Mouse (Mus musculus) layer of hippocampus, postnatal 10 days (tissue): Measurements from ENCODE around the gene Fam214a. TPM values are rescaled to one million over a fixed set of nuclear protein-coding genes. Genes with fewer than 3 reads are reported as not detected.

Experiments
- DNase-seq, 2 experiments: peaks; one replicate each; pipeline ENCODE4 v3.0.0; 2021; ENCODE audit warnings: low spot score in 2 of 2
- long read RNA-seq: library from polyadenylated mRNA; stranded (forward); transcript quantifications from one replicate; pipeline ENCODE4 v2.0.0, GENCODE M21; 2023
- total RNA-seq, 2 experiments: library from RNA; stranded (reverse); gene quantifications; 2 replicates each; pipeline ENCODE4 v1.2.3; 2021

The Fam214a gene
- total RNA-seq: 10 to 100 TPM; 34.2 to 37.9 TPM
- long read RNA-seq, full-length matches to known transcripts: 7 of 12 reads
- long read RNA-seq, partial matches to known transcripts: 3 of 12 reads
- long read RNA-seq, other reads (novel, unspliced or antisense): 2 of 12 reads

DNA sequence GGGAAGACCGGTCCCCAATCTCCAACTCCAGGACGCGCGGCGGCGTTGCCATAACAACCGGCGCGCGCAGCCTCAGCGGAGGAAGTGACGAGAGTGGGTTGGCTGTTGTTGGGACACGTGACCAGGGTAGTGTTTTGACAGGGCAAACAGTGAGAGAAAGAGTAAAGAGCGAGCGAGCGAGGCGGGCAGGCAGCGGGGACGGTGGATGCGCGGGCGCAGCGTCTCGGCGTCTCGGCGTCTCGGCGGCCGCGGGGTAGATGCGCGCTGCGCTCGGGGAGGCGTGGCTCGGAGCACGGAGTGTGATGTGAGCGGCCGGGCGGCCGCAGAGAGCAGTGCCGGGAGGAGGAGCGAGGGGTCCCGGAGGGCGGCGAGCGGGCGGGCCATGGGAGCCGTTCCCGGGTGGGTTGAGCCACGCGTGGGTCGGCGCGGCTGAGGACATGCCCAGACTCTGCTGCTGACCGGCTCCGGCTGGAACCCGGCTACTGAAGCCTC, at the start of gene Fam214a:
Gene Fam214a, plus strand, starts transcription at position 129 of the 492 bp plus-strand sequence.
- peak; percentile 90 to 93 for DNase-seq

DNA sequence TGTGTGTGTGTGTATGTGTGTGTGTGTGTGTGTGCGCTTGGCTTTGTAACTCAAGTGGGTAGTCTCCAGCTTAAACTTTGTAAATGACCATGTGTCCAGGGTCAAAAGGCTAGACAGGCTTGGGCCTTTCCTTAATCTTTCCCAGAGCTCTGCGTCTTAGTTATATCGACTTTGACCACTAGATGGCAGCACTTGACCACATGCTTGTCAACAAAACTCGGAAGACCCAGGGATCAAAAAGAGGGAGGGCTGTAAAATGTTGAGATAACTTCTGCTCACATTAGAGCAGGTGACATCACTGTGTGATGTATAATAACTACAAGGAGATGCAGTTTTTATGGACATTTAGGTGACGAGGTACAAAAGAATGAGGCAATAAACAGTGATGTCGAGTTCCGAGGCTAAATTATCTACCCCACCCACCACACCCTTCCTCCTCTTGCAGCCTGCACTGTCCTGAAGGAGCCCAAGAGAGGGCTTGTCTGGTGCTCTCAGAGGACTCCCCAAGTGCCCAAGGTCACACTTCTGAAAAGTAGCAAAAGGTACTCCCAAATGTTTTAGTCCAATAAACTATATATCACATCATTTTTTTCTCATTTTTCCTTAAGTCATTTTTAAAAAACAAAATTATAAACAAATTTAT, 47.7 kb upstream of the Fam214a start:
- peak; percentile 77 to 79 for DNase-seq

DNA sequence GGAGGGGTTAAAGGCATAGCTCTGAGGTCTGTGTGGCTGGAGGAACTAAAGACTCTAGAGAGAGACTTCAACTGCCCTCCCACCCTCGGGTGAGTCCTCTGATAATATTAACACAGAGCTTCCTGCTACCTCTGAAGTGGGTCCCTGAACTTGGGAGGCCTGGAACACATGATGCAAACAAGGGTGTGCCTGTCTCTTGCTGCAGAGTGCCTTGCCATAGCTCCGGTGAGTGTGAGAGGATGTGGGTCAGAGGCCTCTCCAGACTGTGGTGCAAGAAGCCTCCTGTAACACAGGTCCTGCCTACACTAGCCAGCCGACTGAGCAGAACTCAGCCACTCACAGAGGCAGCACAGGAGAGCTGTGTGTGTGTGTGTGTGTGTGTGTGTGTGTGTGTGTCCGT, 45.7 kb upstream of the Fam214a start:
- no peak for DNase-seq

DNA sequence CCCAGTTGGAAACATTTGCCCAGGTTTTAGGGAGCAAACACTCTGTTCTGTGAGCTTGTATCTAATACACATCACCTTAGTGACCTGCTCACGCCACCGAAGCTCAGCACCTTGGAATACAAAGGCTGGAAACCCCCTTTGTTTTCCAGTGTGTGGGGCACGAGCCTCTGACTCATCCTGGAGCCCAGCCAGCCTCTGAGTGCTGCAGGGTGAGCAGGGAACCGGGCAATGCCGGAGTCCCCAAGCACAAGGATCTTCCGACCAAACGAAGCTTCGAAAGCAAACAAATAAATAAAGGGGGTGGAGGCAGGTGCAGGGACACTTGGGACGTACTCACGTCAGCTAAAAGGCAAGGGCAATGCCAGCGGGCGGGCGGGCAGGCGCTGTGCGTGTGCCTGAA, 43.4 kb upstream of the Fam214a start:
- no peak for DNase-seq

DNA sequence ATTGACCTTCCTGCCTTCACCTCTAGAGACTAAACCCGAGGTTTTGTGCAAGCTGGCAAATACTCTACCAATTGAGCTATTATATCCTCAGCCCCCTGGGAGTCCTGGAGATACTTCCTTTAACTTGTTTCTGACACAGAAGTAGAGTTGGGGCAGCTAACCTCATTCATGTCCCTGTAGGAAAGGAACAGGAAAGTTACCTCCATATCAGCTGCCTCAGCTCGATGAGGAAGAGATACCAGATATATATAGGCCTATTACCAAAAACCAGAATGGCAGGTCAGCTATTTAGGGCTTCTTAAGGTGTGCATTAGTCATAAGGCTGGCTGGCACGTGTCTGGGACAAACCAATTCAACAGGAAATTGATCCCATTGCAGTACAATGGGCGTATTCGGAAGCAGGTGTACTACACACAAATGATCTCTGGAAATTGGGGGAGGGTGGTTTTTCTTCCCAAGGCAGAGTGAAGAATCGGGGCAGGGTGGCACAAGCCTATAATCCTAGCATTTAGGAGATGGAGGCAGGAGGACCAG, 42.4 kb upstream of the Fam214a start:
- DNase-seq: no peak

DNA sequence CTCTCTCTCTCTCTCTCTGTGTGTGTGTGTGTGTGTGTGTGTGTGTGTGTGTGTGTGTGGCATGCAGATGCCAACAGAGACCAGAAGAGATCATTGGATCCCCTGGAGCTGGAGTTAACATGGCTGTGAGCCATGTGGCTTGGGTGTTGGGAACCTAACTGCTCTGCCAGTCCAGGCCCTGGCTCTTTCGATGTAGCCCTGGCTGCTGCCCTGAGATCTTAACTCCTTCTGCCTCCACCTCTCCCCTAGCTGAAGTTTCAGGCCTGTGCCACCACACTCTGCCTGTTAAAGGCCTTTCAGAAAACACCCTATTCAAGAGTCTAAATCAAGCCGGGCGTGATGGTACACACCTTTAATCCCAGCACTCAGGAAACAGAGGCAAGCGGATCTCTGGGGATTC, 41.3 kb upstream of the Fam214a start:
- DNase-seq: no peak

DNA sequence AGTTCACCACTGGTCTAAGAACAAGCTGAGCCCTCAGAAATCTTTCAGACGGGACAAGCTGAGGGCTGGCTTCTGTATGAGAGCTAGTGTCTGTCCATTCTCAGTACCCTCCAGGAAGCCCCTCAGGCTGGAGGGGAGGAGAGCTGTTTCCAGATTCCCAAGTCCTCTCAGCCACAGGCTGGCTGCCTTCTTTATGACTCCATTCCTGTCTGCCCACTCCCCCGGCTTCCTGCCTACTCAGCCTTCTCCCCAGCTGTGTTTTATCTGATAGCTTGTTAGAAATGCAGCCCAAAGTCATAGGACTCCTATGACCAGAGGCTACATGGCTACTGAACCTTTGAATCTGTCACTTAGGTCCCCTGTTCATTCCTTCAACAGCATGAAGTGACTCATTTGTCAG, 40.8 kb upstream of the Fam214a start:
- DNase-seq: no peak

DNA sequence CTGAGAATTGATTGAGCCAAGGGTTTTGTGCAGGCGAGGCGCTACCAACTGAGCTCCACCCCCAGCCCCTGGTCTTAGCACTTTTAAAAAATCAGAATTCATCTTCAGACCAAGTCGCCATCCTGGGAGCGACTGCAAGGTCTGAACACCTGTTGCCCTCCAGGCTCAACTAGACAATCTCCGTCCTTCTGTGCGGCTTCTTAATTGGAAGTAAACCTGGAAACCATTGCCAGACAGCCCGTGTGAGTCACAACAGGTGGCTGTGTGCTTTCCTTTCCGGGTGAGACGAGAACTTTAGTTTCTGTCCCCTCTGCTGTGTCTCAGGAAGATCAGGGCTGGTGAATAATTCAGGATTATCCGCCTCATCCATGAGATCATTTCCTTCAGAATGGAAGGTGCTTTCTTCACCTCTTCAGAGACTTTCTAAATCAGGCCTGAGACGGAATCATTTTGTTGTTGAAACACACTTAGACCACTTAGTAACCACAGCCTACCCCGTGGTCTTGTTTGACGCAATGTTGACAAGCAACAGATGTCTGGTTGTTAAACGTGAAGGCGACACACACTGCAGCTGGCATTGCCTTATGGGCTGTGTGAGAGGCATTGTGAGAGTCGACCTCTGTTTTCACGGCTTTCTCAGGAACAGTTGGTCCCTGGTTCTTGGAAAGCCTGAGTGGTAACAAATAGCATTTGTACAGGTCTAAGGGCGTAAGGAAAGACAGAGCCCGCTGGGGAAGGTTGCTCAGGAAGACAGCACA, 39.9 kb upstream of the Fam214a start:
- DNase-seq: no peak

DNA sequence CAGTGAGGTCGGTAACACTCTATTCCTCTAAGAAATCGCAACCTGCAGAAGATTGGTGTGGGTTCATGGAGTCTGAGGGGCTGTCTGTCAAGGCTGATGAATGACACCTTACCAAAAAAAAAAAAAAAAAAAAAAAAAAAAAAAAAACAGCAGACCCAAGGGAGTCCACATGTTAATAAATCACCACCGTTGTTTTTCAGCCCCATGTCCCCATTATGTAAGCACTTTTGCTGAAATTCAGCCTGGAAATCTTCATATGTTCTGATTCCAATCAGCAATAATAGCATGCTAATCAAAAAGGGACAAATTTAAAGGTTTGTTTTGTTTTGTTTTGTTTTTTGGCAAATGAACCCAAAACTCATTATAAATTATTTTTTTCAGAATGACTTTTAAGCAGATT, 37.1 kb upstream of the Fam214a start:
- no peak for DNase-seq

DNA sequence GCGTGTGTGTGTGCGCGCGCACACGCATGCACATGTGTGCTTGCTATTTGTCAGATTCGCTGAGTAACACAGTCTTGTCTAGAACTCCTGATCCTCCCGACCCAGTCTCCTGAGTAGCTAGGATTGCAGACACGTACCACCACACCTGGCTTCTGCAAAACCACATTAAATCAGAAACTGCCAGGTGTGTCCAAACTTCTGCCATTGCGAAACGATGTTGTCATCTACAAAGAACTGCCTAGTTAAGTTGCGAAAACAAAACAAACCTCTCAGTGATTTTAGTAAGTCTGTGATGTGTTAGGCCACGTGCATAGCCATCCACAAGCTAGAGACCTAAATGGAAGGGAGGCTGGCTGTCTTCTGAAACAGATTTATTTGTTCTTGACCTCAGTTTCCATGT, 32.2 kb upstream of the Fam214a start:
- DNase-seq: no peak

DNA sequence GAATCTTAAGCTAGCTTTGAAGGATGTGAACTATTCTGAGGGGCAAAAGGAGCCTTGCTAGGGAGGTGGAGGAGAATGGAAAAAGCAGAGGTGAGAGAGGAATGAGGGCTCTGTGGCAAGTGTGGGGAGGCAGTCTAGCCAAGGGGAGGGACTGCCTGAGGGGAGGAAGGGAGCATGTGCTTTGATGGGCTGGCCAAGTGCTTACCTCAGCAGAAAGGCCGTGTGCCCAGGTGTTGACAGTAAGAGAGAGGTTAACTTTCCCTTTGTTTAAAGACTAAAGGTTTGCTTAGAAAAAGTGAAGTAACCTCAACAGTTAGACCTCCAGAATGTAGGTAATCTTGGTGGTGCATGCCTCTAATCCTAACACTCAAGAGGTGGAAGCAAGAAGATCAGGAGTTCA, 31.3 kb upstream of the Fam214a start:
- DNase-seq: no peak

DNA sequence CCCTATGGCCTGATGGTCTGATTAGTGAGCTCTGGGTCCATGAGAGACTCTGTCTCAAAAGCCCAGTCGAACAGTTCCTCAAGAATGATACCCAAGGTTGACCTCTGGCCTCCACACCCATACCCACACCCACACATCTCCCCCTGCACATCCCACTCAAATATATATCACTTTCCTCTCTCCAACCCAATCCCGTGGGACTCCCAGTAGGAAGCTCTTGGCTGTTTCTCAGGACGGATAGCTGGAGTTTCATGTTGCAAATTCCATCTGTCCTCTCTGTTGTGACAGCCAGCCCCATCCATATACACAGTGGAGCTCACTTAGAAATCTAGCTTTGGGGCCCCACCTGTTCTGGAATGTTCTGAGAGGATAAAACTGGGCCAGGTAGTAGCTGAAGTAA, 29.8 kb upstream of the Fam214a start:
- no peak for DNase-seq

DNA sequence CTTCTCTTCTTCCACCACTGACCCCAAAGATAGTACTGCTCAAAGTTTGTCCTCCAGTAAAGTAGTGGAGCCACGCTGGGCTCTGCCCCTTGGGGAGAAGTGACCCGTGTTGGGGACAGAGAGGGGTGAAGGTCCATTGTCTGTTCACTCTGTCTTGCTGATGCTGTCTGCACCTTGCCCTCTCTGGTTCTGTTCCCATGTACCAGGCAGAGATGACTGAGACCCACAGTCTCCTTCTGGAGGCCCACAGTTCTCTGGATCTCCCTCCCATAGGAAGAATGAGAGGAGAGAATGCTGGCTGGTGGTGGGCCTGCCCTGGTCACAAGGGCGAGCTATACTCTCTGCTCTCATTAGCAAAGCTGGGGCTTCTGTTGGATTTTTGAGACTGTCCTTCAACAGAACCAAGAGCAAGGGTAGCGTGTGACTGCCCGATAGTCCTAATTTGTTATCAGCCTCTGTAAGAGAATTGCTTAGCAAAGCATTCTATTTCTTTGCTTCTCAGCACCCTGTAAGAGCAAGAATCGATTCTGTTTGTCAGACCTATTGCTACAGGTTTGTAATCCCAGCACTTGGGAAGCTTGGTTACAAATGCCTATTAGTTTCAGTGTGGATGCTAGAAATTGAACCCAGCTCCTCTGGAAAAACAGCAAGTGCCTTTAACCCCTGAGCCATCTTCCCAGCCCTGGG, 29.2 kb upstream of the Fam214a start:
- no peak for DNase-seq

DNA sequence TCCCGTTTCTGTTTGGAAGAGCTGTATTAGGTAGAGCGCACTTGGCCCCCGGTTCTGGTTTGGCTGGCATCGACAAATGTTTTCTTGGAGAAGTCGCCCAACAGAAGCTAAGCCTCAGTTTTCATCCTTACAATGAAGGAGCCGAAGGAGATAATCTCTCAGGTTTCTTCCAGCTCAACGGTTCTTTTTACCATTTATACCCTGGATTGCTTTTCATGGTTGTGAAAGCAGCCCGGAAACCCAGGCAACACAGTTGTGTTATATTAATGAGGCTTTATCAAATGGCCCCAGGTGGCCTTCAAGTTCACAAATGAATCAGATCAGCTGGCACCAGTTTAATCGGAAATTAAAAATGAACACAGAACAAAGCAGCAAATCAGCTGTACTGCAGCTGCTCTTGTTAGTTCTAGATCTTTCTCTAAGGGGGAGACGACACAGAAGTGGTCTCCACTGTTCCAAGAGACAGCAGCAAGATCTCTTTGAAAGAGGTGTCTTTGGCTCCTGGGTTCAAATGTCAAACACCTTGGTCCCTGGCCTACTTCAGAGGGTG, 27.4 kb upstream of the Fam214a start:
- no peak for DNase-seq

DNA sequence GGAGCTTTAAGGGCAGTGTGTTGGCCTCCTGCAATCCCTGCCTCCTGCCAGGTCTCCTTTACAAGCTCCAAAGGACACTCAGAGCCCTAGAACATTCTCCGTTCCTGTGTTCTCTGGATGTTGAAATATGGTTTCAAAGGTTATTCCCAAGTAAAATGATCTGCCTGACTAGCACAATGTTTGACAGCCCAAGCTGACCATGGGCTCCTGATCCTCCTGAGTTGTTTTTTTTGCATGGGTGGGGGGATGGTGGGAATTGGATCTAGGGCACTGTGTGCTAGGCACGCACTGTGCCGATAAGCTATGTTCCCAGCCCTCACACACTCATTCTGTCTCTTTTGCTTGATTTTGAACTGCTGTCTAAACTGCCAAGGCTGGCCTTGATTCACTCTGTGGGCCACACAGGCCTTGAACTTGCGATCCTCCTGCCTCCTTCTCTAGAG, 22.7 kb upstream of the Fam214a start:
- no peak for DNase-seq

DNA sequence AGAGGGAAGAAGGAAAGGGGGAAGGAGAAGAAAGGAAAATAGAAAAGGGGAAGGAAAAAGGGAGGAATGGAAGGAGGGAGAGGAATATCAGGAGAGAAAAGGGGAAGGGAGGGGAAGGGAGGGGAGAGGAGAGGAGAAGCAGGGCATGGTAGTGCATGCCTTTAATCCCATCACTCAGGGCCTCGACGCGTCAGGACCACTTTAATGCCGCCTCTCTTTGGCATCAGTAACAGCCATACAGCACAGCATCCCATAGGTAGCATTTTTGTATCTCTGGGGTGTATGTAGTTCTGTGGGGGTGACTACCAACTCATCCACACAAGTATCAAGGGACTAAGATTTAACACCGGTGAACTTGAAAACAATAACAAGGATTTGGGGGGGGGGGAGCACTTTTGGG, 22.0 kb upstream of the Fam214a start:
- DNase-seq: no peak

DNA sequence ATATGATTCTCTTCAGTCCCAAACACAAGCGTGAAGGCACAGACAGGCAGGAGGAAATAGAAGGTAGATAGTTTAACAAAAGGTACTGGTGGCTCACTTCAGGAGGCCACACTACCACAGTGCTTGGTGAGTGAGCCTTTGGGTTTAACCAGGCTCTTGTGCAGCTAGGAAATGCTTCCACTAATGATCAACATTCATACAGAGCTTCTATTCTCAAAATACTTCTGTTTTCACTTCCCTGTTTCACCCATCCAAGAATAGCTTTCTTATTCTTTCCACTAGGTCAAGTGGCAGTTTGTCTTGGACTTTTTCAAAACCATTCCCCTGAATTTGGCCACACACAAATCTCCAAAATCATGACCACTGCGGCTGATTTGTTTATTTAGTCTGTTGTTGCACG, 17.4 kb upstream of the Fam214a start:
- DNase-seq: no peak

DNA sequence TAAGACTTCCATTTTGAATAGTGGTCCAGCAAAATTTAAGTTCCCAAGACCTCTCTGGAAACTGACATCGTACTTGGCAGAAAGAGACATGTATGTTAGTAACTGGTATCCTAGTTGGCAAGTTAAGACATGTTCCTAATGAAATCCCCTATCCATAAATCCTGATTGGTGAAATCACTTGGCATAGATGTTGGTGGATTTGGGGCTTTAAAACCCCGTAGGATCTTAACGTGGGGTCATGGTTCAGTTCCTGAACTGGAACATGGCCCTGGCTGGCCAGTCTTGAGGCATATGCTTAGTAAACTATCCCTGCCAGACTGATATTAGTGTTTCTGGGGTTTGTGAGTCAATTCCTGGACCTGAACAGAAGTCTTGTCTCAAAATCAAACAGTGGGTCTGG, 14.9 kb upstream of the Fam214a start:
- no peak for DNase-seq

DNA sequence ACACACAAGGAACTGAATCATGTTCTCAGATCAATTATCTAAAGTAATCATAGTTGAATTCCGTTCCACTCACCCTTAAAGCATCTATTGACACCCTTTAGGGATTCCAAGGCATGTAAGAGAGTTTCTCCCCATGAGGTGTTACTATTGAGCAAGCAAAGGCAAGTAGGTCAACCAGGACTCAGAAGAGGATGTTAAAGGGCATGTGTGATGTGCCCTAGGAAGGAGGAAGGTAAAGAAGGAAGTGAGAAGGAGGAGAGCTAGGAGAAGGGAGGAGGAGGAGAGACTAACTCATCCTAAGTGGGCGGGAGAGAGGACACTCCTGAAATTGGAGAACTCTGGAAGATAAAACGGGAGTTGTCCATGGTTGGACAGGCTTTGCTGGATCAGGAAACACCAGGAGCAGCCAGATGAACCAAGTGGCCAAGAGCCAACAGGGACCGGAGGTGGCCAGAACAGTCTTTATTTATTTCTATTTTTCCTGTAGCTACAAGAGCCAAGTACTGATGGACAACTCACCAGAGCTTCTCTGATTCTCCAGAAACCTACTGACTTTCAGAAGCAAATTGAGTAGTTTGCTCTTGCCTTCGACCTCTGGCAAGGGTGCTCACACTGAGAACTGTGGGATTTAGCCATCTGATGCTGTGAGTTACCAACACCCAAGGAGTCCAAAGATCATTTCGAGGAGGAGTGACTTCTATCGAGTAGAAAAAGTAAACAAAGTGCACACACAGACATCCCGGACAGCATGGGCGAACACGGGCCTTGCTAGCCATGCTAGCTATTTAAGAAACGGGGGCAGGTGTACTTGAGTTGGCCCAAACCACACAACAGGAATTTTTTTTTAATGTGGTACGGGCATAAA, 13.8 kb upstream of the Fam214a start:
- no peak for DNase-seq

DNA sequence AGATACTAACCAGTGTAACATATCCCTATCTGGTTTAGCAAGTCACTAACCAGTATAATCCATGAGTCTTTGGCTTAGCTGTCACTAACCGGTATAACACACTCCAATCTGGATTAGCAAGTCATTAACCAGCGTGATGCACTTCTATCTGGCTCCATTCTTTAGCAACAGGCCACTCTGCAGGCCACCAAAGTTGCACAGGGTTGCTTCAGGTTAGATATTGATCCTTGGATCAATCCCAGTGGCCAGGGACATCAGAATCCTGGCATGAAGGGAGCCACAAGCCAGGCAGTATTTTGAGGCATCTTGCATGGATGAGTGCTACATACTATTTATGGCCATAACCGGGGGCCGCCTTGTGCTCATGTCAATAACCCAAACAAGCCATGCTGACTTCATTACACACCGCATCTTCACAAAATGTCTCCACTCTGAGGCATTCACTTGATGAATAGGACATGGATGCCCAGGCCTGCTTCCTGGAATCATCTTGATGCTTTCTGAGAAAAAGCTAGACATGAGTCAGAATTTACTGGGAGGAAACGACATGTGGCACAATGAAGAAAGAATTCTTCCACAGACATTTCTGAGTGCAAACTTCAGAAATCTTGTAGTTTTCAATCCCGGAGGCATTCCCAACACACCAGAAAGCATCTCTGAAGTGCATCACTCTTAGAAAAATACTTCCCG, 5.8 kb upstream of the Fam214a start:
- no peak for DNase-seq
